ENCODE assay signal across 8 mouse cellular contexts in the genomic region with DNA sequence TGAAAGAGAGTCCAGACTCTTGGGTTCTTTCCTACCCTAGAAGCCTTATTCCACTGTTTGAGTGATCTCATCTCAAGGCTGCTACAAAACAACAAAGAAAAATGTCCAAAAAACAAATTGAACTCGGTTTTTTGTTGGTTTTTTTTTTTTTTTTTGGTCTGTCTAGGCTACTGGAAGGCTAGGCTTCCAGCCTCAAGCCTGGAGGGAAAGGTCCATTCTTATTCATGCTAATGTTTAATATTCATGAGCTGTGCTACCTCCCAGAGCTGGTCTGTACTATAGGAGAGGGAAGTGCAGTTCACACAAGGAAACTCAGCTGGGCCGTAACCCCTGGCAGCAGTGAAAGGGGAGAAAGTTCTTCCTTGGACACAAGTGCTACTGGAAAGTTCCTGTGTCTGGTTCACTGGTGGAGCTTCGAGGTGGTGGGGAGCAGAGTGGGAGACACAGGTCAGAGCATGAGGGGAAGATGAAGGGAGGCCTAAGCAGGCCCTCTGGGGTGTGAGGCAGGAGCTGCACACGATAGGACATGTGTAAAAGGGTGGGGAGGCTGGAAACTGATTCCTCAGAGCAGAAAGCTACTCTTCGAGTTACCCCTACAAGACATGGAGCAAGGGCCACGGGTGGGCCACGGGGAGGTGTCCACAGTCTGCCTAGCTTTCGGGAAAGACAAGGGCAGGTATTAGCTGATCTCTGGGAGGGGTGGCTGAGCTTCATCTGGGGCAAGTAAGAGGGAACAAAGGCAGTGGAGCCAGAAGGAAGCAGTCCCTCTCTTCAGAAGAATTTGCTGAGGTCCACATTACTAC. TPM values are rescaled to one million over a fixed set of nuclear protein-coding genes. Genes with fewer than 3 reads are reported as not detected.
DNase-seq lines count a peak whose midpoint lies in the region; ATAC-seq lines count a peak whose summit lies in the region.

No protein-coding gene starts in this region.

- H3K27ac ChIP-seq in heart, embryonic 11.5 days (ENCODE audit: low read depth, low read length), result peak overlapping the region; percentile 87
- H3K27ac ChIP-seq in midbrain, embryonic 15.5 days, result peak overlapping the region; percentile 97

- DNase-seq in A20 (ENCODE audit: low read depth, low spot score), result peak; percentile 56
- DNase-seq in R1 (ENCODE audit: low read depth, low spot score), result peak; percentile 89
- DNase-seq in kidney, postnatal 10 days, result peak; percentile 58
- no peak for DNase-seq in cerebellum, adult 9-11 months
- no peak for DNase-seq in left cerebral cortex, adult 8-10 months (ENCODE audit: low spot score in 2 of 2)
- DNase-seq in adrenal gland, postnatal 10 days, result no peak

- no peaks in the 10 kb centered on the region for H3K27me3 ChIP-seq in heart, embryonic 11.5 days (ENCODE audit: control insufficient read depth, insufficient read depth, low read length)
- H3K27me3 ChIP-seq in midbrain, embryonic 15.5 days (replicated peaks), result no peaks in the 10 kb centered on the region

- peaks cover 35% of the 10 kb centered on the region for H3K4me1 ChIP-seq in heart, embryonic 11.5 days (ENCODE audit: control insufficient read depth, insufficient read depth, low read length)
- peaks cover 38% of the 10 kb centered on the region for H3K4me1 ChIP-seq in midbrain, embryonic 15.5 days

- peak overlapping the region; percentile 96 for H3K4me2 ChIP-seq in heart, embryonic 11.5 days
- H3K4me2 ChIP-seq in midbrain, embryonic 15.5 days, result peak overlapping the region; percentile 90

- ATAC-seq in heart, embryonic 11.5 days (replicated peaks; ENCODE audit: insufficient number of reproducible peaks, low FRiP score, low TSS enrichment), result no peak
- ATAC-seq in midbrain, embryonic 15.5 days (replicated peaks), result no peak

- peak overlapping the region; percentile 92 for H3K4me3 ChIP-seq in heart, embryonic 11.5 days (ENCODE audit: low read depth, low read length)
- peak overlapping the region; percentile 59 for H3K4me3 ChIP-seq in midbrain, embryonic 15.5 days

- 56% methylated on average over 8 of the region's 8 CpGs for WGBS in heart, embryonic 11.5 days (ENCODE audit: insufficient replicate concordance)
- 25% methylated on average over 8 of the region's 8 CpGs for WGBS in midbrain, embryonic 15.5 days

- peaks cover 36% of the 10 kb centered on the region for H3K36me3 ChIP-seq in heart, embryonic 11.5 days (ENCODE audit: control insufficient read depth, insufficient read depth, low read length)
- H3K36me3 ChIP-seq in midbrain, embryonic 15.5 days (replicated peaks), result peaks cover 35% of the 10 kb centered on the region

- peak overlapping the region; percentile 95 for H3K9ac ChIP-seq in heart, embryonic 11.5 days (ENCODE audit: low read depth, low read length)
- H3K9ac ChIP-seq in midbrain, embryonic 15.5 days, result peak overlapping the region; percentile 79

- H3K9me3 ChIP-seq in heart, embryonic 11.5 days (replicated peaks; ENCODE audit: control insufficient read depth, low read length), result no peaks in the 10 kb centered on the region
- no peaks in the 10 kb centered on the region for H3K9me3 ChIP-seq in midbrain, embryonic 15.5 days

RNA-seq across cellular contexts. Expression of gene Mllt11, which starts 1.3 kb away (rescaled TPM):
- polyA plus RNA-seq in heart, embryonic 11.5 days (2014; fragmentation: Nextera tagmentation; extraction: Ambion mirVana), result 16.4 and 21.0 TPM in 2 replicates
- 358 and 361 TPM in 2 replicates for polyA plus RNA-seq in midbrain, embryonic 15.5 days (2015; fragmentation: Nextera tagmentation; extraction: Ambion mirVana)
- total RNA-seq in left cerebral cortex, adult 8-10 months (2022), result 100 to 1,000 TPM; 280 to 293 (median 288) TPM
- total RNA-seq in adrenal gland, postnatal 10 days (2021), result 10 to 100 TPM; 13.8 to 23.7 TPM

RNA-seq across cellular contexts. Expression of gene Cdc42se1, which starts 2.2 kb away (rescaled TPM):
- 62.3 and 68.9 TPM in 2 replicates for polyA plus RNA-seq in heart, embryonic 11.5 days (2014; fragmentation: Nextera tagmentation; extraction: Ambion mirVana)
- polyA plus RNA-seq in midbrain, embryonic 15.5 days (2015; fragmentation: Nextera tagmentation; extraction: Ambion mirVana), result 49.3 and 58.5 TPM in 2 replicates
- 10 to 100 TPM; 63.5 to 76.2 (median 69.3) TPM for total RNA-seq in left cerebral cortex, adult 8-10 months (2022)
- 10 to 100 TPM; 62.4 to 69.7 TPM for total RNA-seq in adrenal gland, postnatal 10 days (2021)

RNA-seq across cellular contexts. Expression of gene Gm128, which starts 10.7 kb away (rescaled TPM):
- 0.30 and 0.62 TPM in 2 replicates for polyA plus RNA-seq in heart, embryonic 11.5 days (2014; fragmentation: Nextera tagmentation; extraction: Ambion mirVana)
- polyA plus RNA-seq in midbrain, embryonic 15.5 days (2015; fragmentation: Nextera tagmentation; extraction: Ambion mirVana), result 0.11 and 0.19 TPM in 2 replicates
- total RNA-seq in left cerebral cortex, adult 8-10 months (2022), result under 1 TPM; 0.24 to 0.67 (median 0.41) TPM
- under 1 TPM in 1 of 2 experiments, not detected in 1; 0.18 TPM for total RNA-seq in adrenal gland, postnatal 10 days (2021)

RNA-seq across cellular contexts. Expression of gene Gabpb2, which starts 13.0 kb away (rescaled TPM):
- 5.4 and 7.2 TPM in 2 replicates for polyA plus RNA-seq in heart, embryonic 11.5 days (2014; fragmentation: Nextera tagmentation; extraction: Ambion mirVana)
- polyA plus RNA-seq in midbrain, embryonic 15.5 days (2015; fragmentation: Nextera tagmentation; extraction: Ambion mirVana), result 3.4 and 3.7 TPM in 2 replicates
- total RNA-seq in left cerebral cortex, adult 8-10 months (2022), result 10 to 100 TPM; 10.4 to 12.5 (median 12.1) TPM
- total RNA-seq in adrenal gland, postnatal 10 days (2021), result 10 to 100 TPM; 20.6 to 25.2 TPM

RNA-seq across cellular contexts. Expression of gene Bnipl, which starts 20.3 kb away (rescaled TPM):
- polyA plus RNA-seq in heart, embryonic 11.5 days (2014; fragmentation: Nextera tagmentation; extraction: Ambion mirVana), result not detected in 2 replicates
- 0.22 and 0.33 TPM in 2 replicates for polyA plus RNA-seq in midbrain, embryonic 15.5 days (2015; fragmentation: Nextera tagmentation; extraction: Ambion mirVana)
- total RNA-seq in left cerebral cortex, adult 8-10 months (2022), result under 1 TPM in 3 of 4 experiments, not detected in 1; 0.37 to 0.72 (median 0.67) TPM
- under 1 TPM in 1 of 2 experiments, not detected in 1; 0.42 TPM for total RNA-seq in adrenal gland, postnatal 10 days (2021)

Comparison
In these comparisons a context has a peak if more than half of its experiments do, and no peak if none do; other contexts are left out.
1. DNase-seq: peak in A20 (single experiment), R1 (single experiment) and kidney, postnatal 10 days (single experiment); none in cerebellum, adult 9-11 months (single experiment), left cerebral cortex, adult 8-10 months (0 of 2) and adrenal gland, postnatal 10 days (single experiment).
2. RNA of gene Mllt11, which starts 1.3 kb away (total RNA-seq): 280 to 293 TPM in left cerebral cortex, adult 8-10 months; 13.8 to 23.7 TPM in adrenal gland, postnatal 10 days; every median in the first group is over 10 times any median in the second.